Mouse (Mus musculus) forebrain, postnatal 0 days (tissue): ENCODE measurements around the gene Acbd5. TPM values are rescaled to one million over a fixed set of nuclear protein-coding genes. Genes with fewer than 3 reads are reported as not detected.

ENCODE experiments used
- ATAC-seq: fragments of 200-750 bp; cut with Nextera tagmentation; 2 replicates; pipeline ENCODE4 v1.8.0; 2017; ENCODE audit warnings: mild to moderate bottlenecking, moderate library complexity
- DNase-seq: peaks from one replicate; pipeline ENCODE4 v3.0.0-alpha.2; 2015
- H3K27ac ChIP-seq: fragments of 300-500 bp; sonication (generic); 2 replicates; pipeline ENCODE4 v1.5.1; 2014; ENCODE audit warnings: low read depth, mild to moderate bottlenecking, antibody characterized with exemption, low read length, moderate library complexity, mixed read lengths
- H3K27me3 ChIP-seq: fragments of 300-500 bp; sonication (generic); 2 replicates; pipeline ENCODE4 v1.6.1; 2014; ENCODE audit warnings: mild to moderate bottlenecking, low read length, mixed read lengths; ENCODE audit not compliant: insufficient read depth
- H3K36me3 ChIP-seq: fragments of 300-500 bp; sonication (generic); 2 replicates; pipeline ENCODE4 v1.6.1; 2014; ENCODE audit warnings: mild to moderate bottlenecking, moderate library complexity; ENCODE audit not compliant: insufficient read depth
- H3K4me1 ChIP-seq: fragments of 300-500 bp; sonication (generic); 2 replicates; pipeline ENCODE4 v1.6.1; 2014; ENCODE audit warnings: antibody characterized with exemption; ENCODE audit not compliant: insufficient read depth
- H3K4me2 ChIP-seq: fragments of 300-500 bp; sonication (generic); 2 replicates; pipeline ENCODE4 v1.6.1; 2014; ENCODE audit warnings: low read depth, mild to moderate bottlenecking, moderate library complexity
- H3K4me3 ChIP-seq: fragments of 300-500 bp; sonication (generic); 2 replicates; pipeline ENCODE4 v1.5.1; 2014; ENCODE audit warnings: low read depth, low read length, mixed read lengths
- H3K9ac ChIP-seq: fragments of 300-500 bp; sonication (generic); 2 replicates; pipeline ENCODE4 v1.6.1; 2014; ENCODE audit warnings: mild to moderate bottlenecking
- H3K9me3 ChIP-seq: fragments of 300-500 bp; sonication (generic); 2 replicates; pipeline ENCODE4 v1.6.1; 2016; ENCODE audit warnings: low read length
- CTCF ChIP-seq: sonication (generic); IDR thresholded peaks from 2 replicates; pipeline ENCODE4 v1.5.1; 2016; ENCODE audit warnings: antibody characterized with exemption, control low read depth, low read depth
- WGBS: fragments of 180-500 bp; shearing (Covaris S2); extraction: QIAGEN DNeasy Blood & Tissue Kit; methylation state at CpG from one replicate; pipeline ENCODE4 v1.1.7; 2014; 5-methylcytosine and 5-hydroxymethylcytosine counted together
- polyA plus RNA-seq: library from polyadenylated mRNA; unstranded; fragments of >200 nt; fragmentation: Nextera tagmentation; extraction: Ambion mirVana; gene quantifications from 2 replicates; pipeline ENCODE4 v1.2.1, GENCODE M21; 2015
- total RNA-seq: library from RNA; depleted of rRNA; stranded (reverse); fragments of >200 nt; gene quantifications from 2 replicates; pipeline ENCODE4 v1.2.3, GENCODE M21; 2014; rRNA removed

Gene Acbd5
- total RNA-seq, result 49.2 and 50.1 TPM in 2 replicates
- polyA plus RNA-seq, result 33.2 and 52.4 TPM in 2 replicates

DNA sequence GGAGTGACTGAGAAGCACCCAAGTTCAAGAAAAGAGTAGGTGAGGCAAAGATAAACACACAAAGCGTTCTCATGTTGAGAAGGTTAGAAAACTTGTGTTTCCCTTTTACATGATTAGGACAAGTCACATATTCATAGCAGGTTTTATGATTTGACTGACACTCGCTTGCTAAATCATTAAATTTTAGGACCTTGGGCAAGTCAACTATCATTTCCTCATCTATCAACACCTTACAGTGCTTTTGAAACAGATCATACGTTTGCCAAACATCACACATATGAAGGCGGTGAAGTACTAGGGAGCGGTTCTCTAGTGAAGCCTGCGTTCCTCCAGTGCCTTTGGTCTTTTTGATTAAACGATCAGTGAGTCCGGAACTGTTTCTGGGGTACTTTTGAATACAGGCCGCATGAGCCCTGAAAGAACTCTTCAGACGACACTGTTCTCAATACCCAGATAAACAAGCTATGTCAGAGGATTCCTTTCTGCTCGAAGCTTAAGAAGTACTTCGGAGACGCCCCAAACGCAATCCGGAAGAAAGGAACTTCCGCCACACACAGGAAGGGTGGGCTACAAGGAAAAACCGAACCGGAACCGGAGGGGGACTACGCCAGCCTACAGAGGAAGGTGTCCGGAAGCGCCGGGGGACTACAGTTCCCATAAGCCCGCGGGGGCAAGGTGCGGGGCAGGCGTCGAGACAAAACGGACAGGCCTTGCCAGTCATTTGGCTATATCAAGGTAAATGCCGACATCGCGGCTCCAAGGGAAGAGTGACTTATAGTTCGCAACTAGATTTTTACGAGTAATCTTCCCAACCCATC is at the start of gene Acbd5:
TSS of gene Acbd5 (plus strand) at position 616 of the 818 bp plus-strand sequence.
- Histone ChIP-seq H3K36me3 (no peaks in the 10 kb centered on the region), H3K4me1 (peaks cover 4% of the 10 kb centered on the region; the same call in 1 of the 2 replicates), H3K4me2 (peak within 1 kb of the TSS; percentile 98), H3K27me3 (no peaks in the 10 kb centered on the region), H3K9me3 (no peaks in the 10 kb centered on the region), H3K4me3 (peak within 1 kb of the TSS; percentile 58), H3K9ac (peak within 1 kb of the TSS; percentile 86), H3K27ac (peak within 1 kb of the TSS; percentile 96)
- TF ChIP-seq CTCF, result no peak
- ATAC-seq (peak; percentile 97), DNase-seq (peak; percentile 97)
- 2% methylated on average over 34 of the region's 34 CpGs for WGBS

DNA sequence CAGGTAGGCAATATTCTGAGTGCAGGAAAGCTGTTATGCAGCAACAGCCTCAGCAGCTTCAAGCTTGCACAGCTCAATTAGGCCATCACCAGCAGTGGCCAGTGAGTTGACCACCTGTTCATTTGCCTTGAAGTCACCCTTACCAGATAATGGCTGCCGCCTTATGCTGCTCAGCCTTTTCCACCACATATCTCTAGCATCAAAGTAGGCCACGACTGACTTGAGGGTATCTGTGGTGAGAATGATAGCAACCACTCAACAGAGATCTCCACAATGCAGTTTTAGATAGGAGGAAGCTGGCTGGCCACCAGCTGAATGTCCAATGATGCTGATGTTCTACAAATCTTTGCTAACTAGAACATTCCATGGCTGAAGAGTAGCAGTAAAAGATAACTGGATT is 48.8 kb upstream of the Acbd5 start:
- no peak for ATAC-seq
- no peak for DNase-seq
- Histone ChIP-seq H3K9me3 (no peaks in the 10 kb centered on the region), H3K27ac (no peak overlapping the region), H3K36me3 (no peaks in the 10 kb centered on the region), H3K4me3 (no peak overlapping the region), H3K4me1 (no peaks in the 10 kb centered on the region), H3K27me3 (no peaks in the 10 kb centered on the region), H3K4me2 (no peak overlapping the region), H3K9ac (no peak overlapping the region)
- TF ChIP-seq CTCF, result no peak
- 95% methylated on average over 2 of the region's 2 CpGs for WGBS

DNA sequence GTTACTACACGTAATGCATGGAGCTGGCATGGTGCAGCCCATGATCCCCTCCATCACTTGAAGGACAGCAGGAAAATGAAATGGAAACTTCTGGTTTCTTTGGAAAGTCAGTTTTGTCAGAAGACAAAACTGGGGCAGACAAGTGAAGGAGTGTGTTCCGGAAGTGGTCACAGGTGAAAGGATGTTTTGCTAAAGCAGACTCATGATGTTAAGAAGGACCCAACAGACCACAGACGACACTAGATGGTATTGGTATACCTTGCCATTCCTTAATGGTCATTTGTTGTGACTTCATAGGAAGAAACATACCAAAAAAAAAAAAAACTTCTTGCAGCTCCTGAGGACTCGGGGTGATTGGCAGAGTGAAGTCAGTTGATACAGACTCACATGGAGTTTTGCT is 46.6 kb upstream of the Acbd5 start:
- TF ChIP-seq CTCF, result no peak
- DNase-seq, result no peak
- ATAC-seq, result no peak
- H3K9ac ChIP-seq, result no peak overlapping the region
- H3K4me3 ChIP-seq, result no peak overlapping the region
- H3K4me2 ChIP-seq, result no peak overlapping the region
- 94% methylated on average over 4 of the region's 4 CpGs for whole genome bisulfite sequencing
- H3K4me1 ChIP-seq, result no peaks in the 10 kb centered on the region
- no peaks in the 10 kb centered on the region for H3K27me3 ChIP-seq
- no peaks in the 10 kb centered on the region for H3K9me3 ChIP-seq
- no peak overlapping the region for H3K27ac ChIP-seq
- no peaks in the 10 kb centered on the region for H3K36me3 ChIP-seq

DNA sequence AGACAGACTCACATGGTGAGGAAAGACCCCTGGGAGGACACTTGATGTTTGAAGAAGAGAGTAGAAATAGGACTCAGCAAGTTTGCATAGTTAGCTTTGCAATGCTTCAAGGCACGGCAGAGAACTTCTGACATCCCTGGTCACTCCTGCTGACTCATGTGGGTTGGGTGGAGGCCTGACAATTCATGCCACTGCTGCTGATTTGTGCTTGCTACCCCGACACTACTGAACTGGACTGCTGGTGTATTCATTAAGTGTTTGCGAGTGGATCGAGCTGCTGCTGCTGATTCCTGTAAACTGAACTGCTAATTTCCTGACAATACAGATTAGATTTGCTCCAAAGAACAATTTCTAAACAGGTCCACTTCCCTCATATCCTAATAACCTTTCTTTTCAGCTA is 46.2 kb upstream of the Acbd5 start:
- Histone ChIP-seq H3K36me3 (no peaks in the 10 kb centered on the region), H3K27ac (no peak overlapping the region), H3K9me3 (no peaks in the 10 kb centered on the region), H3K4me1 (no peaks in the 10 kb centered on the region), H3K9ac (no peak overlapping the region), H3K27me3 (no peaks in the 10 kb centered on the region), H3K4me2 (no peak overlapping the region), H3K4me3 (no peak overlapping the region)
- DNase-seq (no peak), ATAC-seq (no peak)
- 13% methylated on average over 4 of the region's 4 CpGs for WGBS
- TF ChIP-seq CTCF, result no peak

DNA sequence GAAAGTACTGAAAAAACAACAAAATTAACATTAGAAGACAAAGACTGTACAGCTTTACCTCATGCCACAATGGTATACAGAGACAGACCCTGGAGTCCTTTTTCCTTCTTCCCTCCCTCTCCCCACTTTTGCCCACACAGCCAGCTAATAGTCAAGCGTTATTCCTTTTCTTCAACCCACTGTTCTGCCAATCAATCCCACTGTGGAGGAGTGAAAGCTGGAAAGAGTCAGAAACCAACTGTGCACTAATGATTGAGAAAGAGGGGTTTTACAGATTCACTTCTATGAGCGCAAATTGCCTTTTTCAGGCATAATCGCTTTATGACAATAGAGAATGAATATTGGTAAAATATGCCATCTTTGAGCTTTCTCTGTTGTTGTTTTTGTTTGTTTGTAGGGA is 44.9 kb upstream of the Acbd5 start:
- no peak overlapping the region for H3K9ac ChIP-seq
- no peak for DNase-seq
- no peaks in the 10 kb centered on the region for H3K4me1 ChIP-seq
- no peaks in the 10 kb centered on the region for H3K9me3 ChIP-seq
- no peak for ATAC-seq
- H3K27me3 ChIP-seq, result no peaks in the 10 kb centered on the region
- no peaks in the 10 kb centered on the region for H3K36me3 ChIP-seq
- no peak overlapping the region for H3K27ac ChIP-seq
- TF ChIP-seq CTCF, result no peak
- 62% methylated on average over 3 of the region's 3 CpGs for WGBS
- no peak overlapping the region for H3K4me2 ChIP-seq
- no peak overlapping the region for H3K4me3 ChIP-seq

DNA sequence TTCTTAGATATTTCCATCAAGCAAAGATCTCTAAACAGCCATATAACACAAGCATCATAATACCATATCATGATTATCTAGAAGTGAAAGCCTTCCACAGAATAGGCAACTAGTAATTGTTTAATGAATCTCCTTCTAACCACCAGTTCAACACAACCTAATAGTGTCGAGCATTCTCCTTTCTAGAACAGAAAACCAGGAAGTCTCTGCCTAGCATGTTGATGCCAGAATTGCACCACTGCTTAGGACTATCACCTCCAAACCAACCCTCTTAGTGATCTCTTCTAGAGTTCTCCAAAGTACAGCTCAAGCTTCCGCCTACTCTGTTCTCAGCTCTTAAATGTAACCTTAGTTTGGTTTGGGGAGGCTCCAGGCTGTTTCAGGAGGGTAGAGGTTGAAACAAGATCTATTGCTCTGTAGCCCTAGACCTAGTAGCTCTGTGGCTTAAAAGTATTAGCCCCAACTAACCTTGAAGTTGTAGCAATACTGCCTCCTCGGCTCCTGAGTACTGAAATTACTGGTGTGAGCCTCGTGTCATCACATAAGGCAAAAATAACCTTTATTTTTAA is 44.2 kb upstream of the Acbd5 start:
- Histone ChIP-seq H3K4me2 (no peak overlapping the region), H3K27ac (no peak overlapping the region), H3K4me1 (no peaks in the 10 kb centered on the region), H3K9me3 (no peaks in the 10 kb centered on the region), H3K4me3 (no peak overlapping the region), H3K9ac (no peak overlapping the region), H3K36me3 (no peaks in the 10 kb centered on the region; the same call in 1 of the 2 replicates), H3K27me3 (no peaks in the 10 kb centered on the region)
- DNase-seq (no peak), ATAC-seq (no peak)
- no peak for TF ChIP-seq CTCF
- 92% methylated on average over 4 of the region's 4 CpGs for WGBS

DNA sequence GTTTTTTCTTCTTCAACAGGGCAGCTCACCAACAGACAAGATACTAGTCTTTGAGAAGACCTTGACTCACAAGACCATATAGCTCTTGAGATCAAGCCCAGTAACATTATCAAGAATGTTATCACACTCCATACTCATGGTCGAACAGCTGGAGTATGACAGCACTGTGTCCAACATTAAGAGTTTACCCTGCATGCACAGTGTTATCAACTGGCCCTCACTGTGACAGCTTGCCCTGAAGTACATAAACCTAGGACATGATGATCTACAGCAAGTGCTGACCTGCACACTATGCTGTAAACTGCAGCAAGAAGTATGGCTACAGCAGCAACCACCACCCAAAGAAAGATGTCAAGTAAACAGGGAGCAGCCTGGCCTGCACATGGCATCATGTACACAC is 41.6 kb upstream of the Acbd5 start:
- DNase-seq (no peak), ATAC-seq (no peak)
- no peaks in the 10 kb centered on the region; the same call in 1 of the 2 replicates for H3K36me3 ChIP-seq
- TF ChIP-seq CTCF, result no peak
- WGBS, result 98% methylated on average over 1 of the region's 1 CpGs
- no peak overlapping the region for H3K27ac ChIP-seq
- no peak overlapping the region for H3K4me3 ChIP-seq
- no peaks in the 10 kb centered on the region for H3K9me3 ChIP-seq
- H3K27me3 ChIP-seq, result no peaks in the 10 kb centered on the region
- no peaks in the 10 kb centered on the region for H3K4me1 ChIP-seq
- no peak overlapping the region for H3K4me2 ChIP-seq
- no peak overlapping the region for H3K9ac ChIP-seq
